Mouse (Mus musculus) embryo, embryonic 10.5 days (tissue): ENCODE measurements around the gene Vmn1r209.
"Not testable (repeated sequence)": the region's sequence is repeated elsewhere in the genome, so short reads cannot be mapped to it uniquely, and the experiment has no call there.

Experiments used
- DNase-seq: peaks from one replicate; pipeline ENCODE4 v3.0.0-alpha.2; 2015; ENCODE audit warnings: low spot score

The Vmn1r209 gene

DNA sequence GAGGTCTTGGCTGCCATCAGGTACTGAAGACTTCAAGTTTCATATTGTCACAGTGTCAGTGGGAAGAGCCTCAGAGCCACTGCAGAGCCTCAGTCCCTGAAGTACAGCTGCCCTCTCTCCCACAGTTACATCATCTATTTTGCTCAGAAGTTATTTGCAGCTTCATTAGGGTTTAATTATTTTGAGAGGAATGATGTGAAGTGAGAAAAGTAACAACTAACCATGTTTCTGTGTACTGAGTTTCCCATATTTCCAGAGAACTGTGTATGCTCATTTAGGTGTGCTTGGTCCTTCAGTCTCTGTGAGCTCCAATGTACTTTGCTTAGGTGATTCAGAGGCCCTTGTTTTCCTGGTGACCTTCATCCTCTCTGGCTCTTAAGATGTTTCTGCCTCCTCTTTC is at the start of gene Vmn1r209:
TSS of gene Vmn1r209 (minus strand) at position 101 of the 400 bp plus-strand sequence.
- DNase-seq: not testable (repeated sequence)

- DNase-seq: no peak
Measured at GRCm38 (mm10) chr13:22857461-22857860, 48.0 kb upstream of the Vmn1r209 start, which contains the start of gene Vmn1r211. Gene Vmn1r211, minus strand, starts transcription at chr13:22857561.

DNA sequence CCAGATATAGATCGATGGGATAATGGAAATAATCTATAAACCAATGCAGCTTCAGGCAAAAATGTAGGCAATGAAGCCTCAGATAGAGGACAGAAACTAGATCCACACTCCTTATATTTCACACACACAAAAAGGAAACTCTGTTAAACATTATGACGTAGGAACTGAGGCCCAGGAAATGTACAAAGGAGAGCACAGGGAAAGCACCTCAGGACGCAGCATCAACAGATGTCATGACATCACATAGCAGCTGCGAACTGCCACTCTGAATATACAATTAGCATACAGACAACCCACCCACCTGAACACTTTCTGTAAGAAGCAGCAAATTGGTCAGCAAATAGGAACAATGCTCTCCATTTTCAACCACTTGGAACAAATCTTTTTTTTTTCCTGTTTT is 45.3 kb upstream of the Vmn1r209 start:
- DNase-seq: no peak

DNA sequence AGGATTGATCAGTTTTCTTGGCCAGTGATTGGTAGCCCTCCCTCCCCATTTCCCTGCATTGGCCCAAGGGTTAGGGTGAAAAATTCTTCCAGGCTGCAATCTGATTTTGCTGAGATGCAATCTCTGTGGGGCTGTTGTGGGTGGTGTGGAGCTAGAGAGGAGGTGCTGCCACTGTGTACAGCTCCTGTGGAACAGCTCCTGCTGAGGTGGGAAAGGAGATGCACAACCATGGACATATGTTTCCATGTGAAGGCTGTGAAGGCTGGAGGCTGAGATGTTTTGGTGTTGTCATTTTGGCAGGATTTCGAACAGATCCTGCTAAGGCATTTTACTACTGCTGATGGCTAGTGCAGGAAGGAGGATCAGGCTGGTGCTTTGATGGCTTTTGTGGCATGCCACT is 37.3 kb upstream of the Vmn1r209 start:
- no peak for DNase-seq

DNA sequence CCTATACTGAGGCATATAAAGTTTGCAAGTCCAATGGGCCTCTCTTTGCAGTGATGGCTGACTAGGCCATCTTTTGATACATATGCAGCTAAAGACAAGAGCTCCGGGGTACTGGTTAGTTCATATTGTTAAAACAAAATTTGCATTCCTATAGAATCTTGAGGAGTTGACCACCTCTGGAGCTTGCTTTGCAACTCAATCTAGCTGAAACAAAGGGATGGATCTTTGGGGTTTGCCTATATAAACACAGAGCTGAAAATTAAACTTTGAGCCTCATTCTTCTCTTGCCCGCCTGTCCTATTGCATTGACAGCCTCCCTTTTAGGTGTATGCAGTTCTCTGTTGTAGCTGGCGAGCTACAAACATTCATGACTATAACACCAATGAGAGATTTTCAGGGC is 34.8 kb upstream of the Vmn1r209 start:
- not testable (repeated sequence) for DNase-seq

- no peak for DNase-seq
Measured at GRCm38 (mm10) chr13:22831248-22831647, 21.8 kb upstream of the Vmn1r209 start, which contains the start of gene Vmn1r210. Gene Vmn1r210, minus strand, starts transcription at chr13:22831348.

- not testable (repeated sequence) for DNase-seq
Measured at GRCm38 (mm10) chr13:22829395-22829794, 19.9 kb upstream of the Vmn1r209 start.

DNA sequence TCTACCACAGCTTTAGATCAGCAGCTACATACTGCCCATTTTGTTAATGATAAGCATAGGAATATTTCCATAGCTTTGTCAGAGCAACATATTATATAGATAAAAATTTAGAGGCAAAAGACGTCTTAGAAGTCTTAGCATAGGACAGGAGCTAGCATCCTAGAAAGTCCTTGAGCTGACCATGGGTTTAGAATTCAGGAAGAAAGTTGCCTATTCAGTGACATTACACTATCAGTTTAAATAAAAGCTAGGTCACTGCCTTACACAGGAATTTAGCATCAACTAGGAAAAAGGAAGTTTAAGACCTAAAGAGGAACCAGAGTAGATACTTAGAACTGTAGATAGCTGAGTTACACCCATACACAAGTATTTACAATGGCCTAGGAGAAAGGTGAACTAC is 12.1 kb upstream of the Vmn1r209 start:
- not testable (repeated sequence) for DNase-seq

- not testable (repeated sequence) for DNase-seq
Measured at GRCm38 (mm10) chr13:22788096-22788495, 21.4 kb downstream of the Vmn1r209 start.

DNA sequence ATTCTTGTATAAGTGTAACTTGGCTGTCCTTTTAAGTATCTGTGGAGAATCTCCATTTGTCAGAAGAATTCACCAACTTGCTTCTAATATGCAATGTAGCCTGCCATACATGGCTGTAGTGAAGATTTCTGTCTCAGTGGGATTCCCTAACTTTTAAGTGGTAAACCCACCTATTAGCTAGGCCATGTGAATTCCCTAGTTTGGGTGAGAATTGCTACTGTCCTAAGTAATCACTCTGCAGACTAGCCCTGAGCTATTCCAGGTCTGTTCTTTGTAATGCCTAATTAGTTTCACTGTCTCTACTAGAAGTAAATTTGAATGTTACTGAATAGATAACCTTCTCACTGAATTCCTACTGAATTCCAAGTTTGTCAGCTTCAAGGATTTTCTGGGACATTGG is 25.3 kb downstream of the Vmn1r209 start:
- not testable (repeated sequence) for DNase-seq

DNA sequence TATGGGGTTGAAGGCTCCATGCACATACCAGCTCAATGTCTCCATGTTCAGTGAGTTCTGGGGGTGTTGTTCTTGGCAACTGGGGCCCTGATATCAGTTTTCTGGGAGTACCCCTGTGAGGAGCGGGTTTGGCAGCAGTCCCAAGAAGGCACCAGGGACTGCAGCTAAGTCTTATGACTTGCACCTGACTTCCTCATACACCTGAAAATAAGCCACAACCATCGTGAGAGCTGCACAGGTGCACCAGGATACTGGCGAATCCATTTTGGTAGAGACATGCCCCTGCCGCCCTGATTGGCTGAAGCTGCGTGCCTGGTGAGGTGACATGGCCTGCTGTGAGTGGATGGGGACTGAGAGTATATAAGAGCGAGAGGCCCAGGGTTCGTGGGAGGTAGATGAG is 32.2 kb downstream of the Vmn1r209 start, which contains the start of gene Vmn1r208:
TSS of gene Vmn1r208 (minus strand) at position 101 of the 400 bp plus-strand sequence.
- not testable (repeated sequence) for DNase-seq

- not testable (repeated sequence) for DNase-seq
Measured at GRCm38 (mm10) chr13:22771592-22771991, 37.9 kb downstream of the Vmn1r209 start.
